Mouse (Mus musculus) thymus, postnatal 36 days (tissue): Measurements from ENCODE around the gene Rps28.

Experiments used
- DNase-seq, 2 experiments: peaks; one replicate each; pipeline ENCODE4 v3.0.0; 2022; ENCODE audit warnings: mixed read lengths in 2 of 2

The Rps28 gene

DNA sequence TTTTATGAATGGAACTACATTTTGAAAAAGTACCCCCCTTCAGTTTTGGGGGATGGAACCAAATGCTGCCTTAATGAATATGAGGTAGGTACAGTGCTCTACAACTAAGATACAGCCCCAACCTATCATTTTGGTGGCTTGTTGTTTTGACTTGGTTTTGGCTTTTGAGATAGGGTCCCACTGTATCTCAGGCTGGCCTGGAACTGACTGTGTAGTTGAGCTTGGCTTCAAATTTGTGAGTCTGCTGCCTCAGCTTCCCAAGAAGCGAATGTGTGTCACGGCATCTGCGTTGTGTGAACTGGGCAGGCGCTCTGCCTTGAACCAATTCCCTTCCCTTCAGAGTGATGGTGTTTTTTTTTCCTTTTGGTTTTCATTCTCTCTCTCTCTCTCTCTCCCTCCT lies 52.7 kb downstream of the Rps28 start:
- DNase-seq: no peak
